Mouse (Mus musculus) layer of hippocampus, adult 2 months (tissue): Measurements from ENCODE around the gene Cphx2. TPM values are rescaled to one million over a fixed set of nuclear protein-coding genes. Genes with fewer than 3 reads are reported as not detected.

ENCODE experiments used
- total RNA-seq, 2 experiments: library from RNA; stranded (reverse); gene quantifications; 2 replicates each; pipeline ENCODE4 v1.2.3; 2021

Gene Cphx2
- total RNA-seq, 2 experiments from 2014 or later: not detected

Other genes with a start within 250 kb of the Cphx2 start
- 10 to 100 TPM; 87.9 to 88.8 TPM for gene Anxa11, start 239.4 kb upstream of the Cphx2 start, total RNA-seq
- not detected for gene Plac9a, start 178.4 kb upstream of the Cphx2 start, total RNA-seq
- 10 to 100 TPM in 1 of 2 experiments, 1 to 10 TPM in 1; 9.6 to 10.5 TPM for gene Tmem254a, start 153.8 kb upstream of the Cphx2 start, total RNA-seq
- gene Cphx1, start 143.2 kb upstream of the Cphx2 start, total RNA-seq: not detected
- gene Duxbl1, start 102.9 kb upstream of the Cphx2 start, total RNA-seq: under 1 TPM in 1 of 2 experiments, not detected in 1; 0.54 TPM
- 1 to 10 TPM; 1.7 to 2.3 TPM for gene Gm9780, start 38.8 kb upstream of the Cphx2 start, total RNA-seq
- 10 to 100 TPM; 15.8 to 18.1 TPM for gene Tmem254c, start 14.2 kb upstream of the Cphx2 start, total RNA-seq
- gene Cphx3, start 781 bp downstream of the Cphx2 start, total RNA-seq: not detected
- gene Duxbl2, start 36.8 kb downstream of the Cphx2 start, total RNA-seq: under 1 TPM in 1 of 2 experiments, not detected in 1; 0.31 TPM
- 1 to 10 TPM; 5.0 to 7.9 TPM for gene Plac9b, start 101.0 kb downstream of the Cphx2 start, total RNA-seq
- 10 to 100 TPM; 15.2 to 16.2 TPM for gene Tmem254b, start 125.5 kb downstream of the Cphx2 start, total RNA-seq
- 1 to 10 TPM; 1.5 to 2.0 TPM for gene Duxbl3, start 176.4 kb downstream of the Cphx2 start, total RNA-seq